Mouse (Mus musculus): ENCODE data around the gene Grm5. TPM values are rescaled to one million over a fixed set of nuclear protein-coding genes. Genes with fewer than 3 reads are reported as not detected.

Grm5 gene
- polyA plus RNA-seq, 1 experiment from 2014 or later, result 25.1 TPM

- Histone ChIP-seq H3K4me2 (no peak overlapping the region), H3K4me3 (no peak overlapping the region), H3K4me1 (replicated peaks) (peaks cover 2% of the 10 kb centered on the region; the same call in 1 of the 2 replicates), H3K27me3 (no peaks in the 10 kb centered on the region), H3K9me3 (peaks cover 8% of the 10 kb centered on the region; the same call in 1 of the 2 replicates), H3K9ac (no peak overlapping the region), H3K27ac (replicated peaks) (no peak overlapping the region), H3K36me3 (no peaks in the 10 kb centered on the region)
- ATAC-seq (ENCODE audit: low read depth), result no peak
These were observed 507.1 kb downstream of the Grm5 start for GRCm38 (mm10) chr7:88091115-88091514.

GRCm38 (mm10) chr7:88096536-88097107 lies 512.7 kb downstream of the Grm5 start:
- Histone ChIP-seq H3K36me3 (no peaks in the 10 kb centered on the region), H3K9ac (no peak overlapping the region), H3K4me3 (no peak overlapping the region), H3K4me2 (no peak overlapping the region), H3K27me3 (no peaks in the 10 kb centered on the region), H3K27ac (replicated peaks) (no peak overlapping the region), H3K9me3 (no peaks in the 10 kb centered on the region), H3K4me1 (replicated peaks) (no peaks in the 10 kb centered on the region)
- ATAC-seq (ENCODE audit: low read depth), result no peak
- 47% methylated on average over 1 of the region's 1 CpGs for WGBS

- no peaks in the 10 kb centered on the region for H3K36me3 ChIP-seq
- 11% methylated on average over 1 of the region's 1 CpGs for WGBS
- H3K4me2 ChIP-seq, result no peak overlapping the region
- no peaks in the 10 kb centered on the region for H3K9me3 ChIP-seq
- no peak overlapping the region for H3K4me3 ChIP-seq
- H3K9ac ChIP-seq, result no peak overlapping the region
- no peaks in the 10 kb centered on the region for H3K27me3 ChIP-seq
- H3K4me1 ChIP-seq (replicated peaks), result no peaks in the 10 kb centered on the region
- ATAC-seq (ENCODE audit: low read depth), result no peak
- no peak overlapping the region for H3K27ac ChIP-seq (replicated peaks)
These were observed 513.7 kb downstream of the Grm5 start for GRCm38 (mm10) chr7:88097715-88098114.

- no peaks in the 10 kb centered on the region for H3K4me1 ChIP-seq (replicated peaks)
- no peaks in the 10 kb centered on the region for H3K27me3 ChIP-seq
- no peak overlapping the region for H3K9ac ChIP-seq
- 73% methylated on average over 6 of the region's 6 CpGs for WGBS
- no peaks in the 10 kb centered on the region for H3K9me3 ChIP-seq
- H3K4me2 ChIP-seq, result no peak overlapping the region
- H3K4me3 ChIP-seq, result no peak overlapping the region
- ATAC-seq (ENCODE audit: low read depth), result no peak
- no peak overlapping the region for H3K27ac ChIP-seq (replicated peaks)
- H3K36me3 ChIP-seq, result no peaks in the 10 kb centered on the region
These were observed 532.9 kb downstream of the Grm5 start for GRCm38 (mm10) chr7:88116724-88117409.

GRCm38 (mm10) chr7:88128080-88128848 lies 544.3 kb downstream of the Grm5 start:
- Histone ChIP-seq H3K4me1 (replicated peaks) (peaks cover 11% of the 10 kb centered on the region), H3K9ac (no peak overlapping the region), H3K36me3 (no peaks in the 10 kb centered on the region), H3K4me3 (no peak overlapping the region), H3K9me3 (no peaks in the 10 kb centered on the region), H3K27ac (replicated peaks) (no peak overlapping the region), H3K4me2 (no peak overlapping the region), H3K27me3 (0 out of 2 replicates have a peak, but pooled peaks cover 6% of the 10 kb centered on the region)
- WGBS, result 80% methylated on average over 8 of the region's 8 CpGs
- no peak for ATAC-seq (ENCODE audit: low read depth)

GRCm38 (mm10) chr7:88129536-88130487 lies 545.8 kb downstream of the Grm5 start:
- Histone ChIP-seq H3K27me3 (0 out of 2 replicates have a peak, but pooled peaks cover 6% of the 10 kb centered on the region), H3K27ac (replicated peaks) (no peak overlapping the region), H3K4me3 (peak overlapping the region; percentile 40), H3K4me1 (replicated peaks) (peaks cover 11% of the 10 kb centered on the region), H3K9ac (peak overlapping the region; percentile 71), H3K9me3 (no peaks in the 10 kb centered on the region), H3K4me2 (peak overlapping the region; percentile 63), H3K36me3 (no peaks in the 10 kb centered on the region)
- WGBS, result 7% methylated on average over 41 of the region's 41 CpGs
- peak; percentile 93 for ATAC-seq (ENCODE audit: low read depth)

GRCm38 (mm10) chr7:88130488-88130849 lies 546.5 kb downstream of the Grm5 start:
- 0 out of 2 replicates have a peak, but pooled peaks cover 6% of the 10 kb centered on the region for H3K27me3 ChIP-seq
- H3K9ac ChIP-seq, result peak overlapping the region; percentile 71
- peaks cover 11% of the 10 kb centered on the region for H3K4me1 ChIP-seq (replicated peaks)
- H3K36me3 ChIP-seq, result no peaks in the 10 kb centered on the region
- peak overlapping the region; percentile 63 for H3K4me2 ChIP-seq
- no peaks in the 10 kb centered on the region for H3K9me3 ChIP-seq
- H3K4me3 ChIP-seq, result peak overlapping the region; percentile 40
- no peak for ATAC-seq (ENCODE audit: low read depth)
- 30% methylated on average over 22 of the region's 22 CpGs for WGBS
- no peak overlapping the region for H3K27ac ChIP-seq (replicated peaks)

- H3K27me3 ChIP-seq, result no peaks in the 10 kb centered on the region
- no peak for ATAC-seq (ENCODE audit: low read depth)
These were observed 575.7 kb downstream of the Grm5 start for GRCm38 (mm10) chr7:88159542-88160241.

GRCm38 (mm10) chr7:88161586-88161985 lies 577.6 kb downstream of the Grm5 start:
- no peaks in the 10 kb centered on the region for H3K36me3 ChIP-seq
- H3K4me3 ChIP-seq, result no peak overlapping the region
- no peak overlapping the region for H3K4me2 ChIP-seq
- no peak for ATAC-seq (ENCODE audit: low read depth)
- H3K27me3 ChIP-seq, result no peaks in the 10 kb centered on the region
- no peak overlapping the region for H3K27ac ChIP-seq (replicated peaks)
- WGBS, result 70% methylated on average over 2 of the region's 2 CpGs
- no peak overlapping the region for H3K9ac ChIP-seq
- H3K4me1 ChIP-seq (replicated peaks), result no peaks in the 10 kb centered on the region
- H3K9me3 ChIP-seq, result no peaks in the 10 kb centered on the region

More at GRCm38 (mm10) chr7:88159542-88160241, 575.7 kb downstream of the Grm5 start:
- WGBS, result 78% methylated on average over 1 of the region's 1 CpGs
- H3K9ac ChIP-seq, result no peak overlapping the region
- H3K27ac ChIP-seq (replicated peaks), result no peak overlapping the region
- H3K4me2 ChIP-seq, result no peak overlapping the region
- H3K36me3 ChIP-seq, result no peaks in the 10 kb centered on the region
- no peak overlapping the region for H3K4me3 ChIP-seq
- no peaks in the 10 kb centered on the region for H3K9me3 ChIP-seq
- H3K4me1 ChIP-seq (replicated peaks), result no peaks in the 10 kb centered on the region

Data from neural tube, embryonic 13.5 days (tissue).